Comparison of ENCODE assay signal across 8 mouse cellular contexts in the genomic region with DNA sequence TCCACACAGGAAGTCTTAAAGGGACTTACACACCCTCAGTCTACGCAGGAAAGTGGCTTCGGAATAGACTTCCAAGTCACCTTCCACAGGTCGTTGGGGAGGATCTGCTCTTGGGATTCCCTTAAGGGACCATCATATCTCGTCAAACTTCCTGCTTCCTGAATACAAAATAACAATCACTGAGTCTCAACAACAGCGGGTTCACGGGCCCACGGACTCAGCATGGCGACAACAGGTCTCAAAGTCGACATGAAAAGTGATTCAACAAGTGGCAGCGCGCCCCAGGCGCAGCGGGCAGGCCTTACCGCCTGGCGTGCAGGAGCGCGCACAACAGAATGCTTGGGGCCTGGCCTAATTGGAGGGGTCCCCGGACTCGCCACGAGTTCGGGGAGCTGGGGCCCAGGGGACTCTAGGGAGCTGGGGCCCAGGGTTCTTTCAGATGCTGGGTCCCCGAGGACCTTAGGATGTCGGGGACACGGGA. TPM values are rescaled to one million over a fixed set of nuclear protein-coding genes. Genes with fewer than 3 reads are reported as not detected.
DNase-seq lines count a peak whose midpoint lies in the region; ATAC-seq and TF ChIP-seq lines count a peak whose summit lies in the region.

No protein-coding gene starts in this region.

- TF ChIP-seq CTCF in testis, adult 2 months (IDR thresholded peaks at IDR 0.05; ENCODE audit: control insufficient read depth, insufficient read depth, insufficient replicate concordance, low read depth, low read length), result 0 out of 2 replicates have a peak, but pooled peaks have one; percentile 7
- TF ChIP-seq CTCF in midbrain, postnatal 0 days (IDR thresholded peaks at IDR 0.05), result no peak

- ATAC-seq in common myeloid progenitor, adult 5-6 weeks (replicated peaks; ENCODE audit: low read depth, poor library complexity, severe bottlenecking), result peak; percentile 10; the same call in 1 of the 2 replicates
- ATAC-seq in intestine, embryonic 14.5 days (replicated peaks; ENCODE audit: low FRiP score, low TSS enrichment, low read depth), result no peak; the same call in 1 of the 2 replicates
- ATAC-seq in liver, embryonic 11.5 days (replicated peaks; ENCODE audit: low FRiP score), result peak; percentile 39; the same call in 1 of the 2 replicates
- no peak for ATAC-seq in midbrain, postnatal 0 days (ENCODE audit: low FRiP score)

- no peaks in the 10 kb centered on the region for H3K27me3 ChIP-seq in testis, adult 2 months (ENCODE audit: control insufficient read depth, insufficient read depth, low read length)
- no peaks in the 10 kb centered on the region for H3K27me3 ChIP-seq in intestine, embryonic 14.5 days (replicated peaks; ENCODE audit: control insufficient read depth, insufficient read depth, low read length)
- H3K27me3 ChIP-seq in liver, embryonic 11.5 days (replicated peaks; ENCODE audit: control insufficient read depth, insufficient read depth, low read length), result no peaks in the 10 kb centered on the region
- no peaks in the 10 kb centered on the region for H3K27me3 ChIP-seq in midbrain, postnatal 0 days (ENCODE audit: insufficient read depth, low read length)

- WGBS in intestine, embryonic 14.5 days, result under 1% methylated on average over 24 of the region's 24 CpGs
- under 1% methylated on average over 24 of the region's 24 CpGs for WGBS in liver, embryonic 11.5 days
- under 1% methylated on average over 24 of the region's 24 CpGs for WGBS in midbrain, postnatal 0 days

- H3K9me3 ChIP-seq in intestine, embryonic 14.5 days (ENCODE audit: control insufficient read depth, low read length), result no peaks in the 10 kb centered on the region
- no peaks in the 10 kb centered on the region for H3K9me3 ChIP-seq in liver, embryonic 11.5 days (ENCODE audit: control insufficient read depth, low read length)
- H3K9me3 ChIP-seq in midbrain, postnatal 0 days (ENCODE audit: low read length), result no peaks in the 10 kb centered on the region

- H3K4me2 ChIP-seq in intestine, embryonic 14.5 days (ENCODE audit: low read length), result peak overlapping the region; percentile 90
- H3K4me2 ChIP-seq in liver, embryonic 11.5 days, result peak overlapping the region; percentile 85
- peak overlapping the region; percentile 91 for H3K4me2 ChIP-seq in midbrain, postnatal 0 days (ENCODE audit: low read depth, low read length, poor library complexity, severe bottlenecking)

- H3K9ac ChIP-seq in intestine, embryonic 14.5 days (ENCODE audit: low read length), result peak overlapping the region; percentile 89
- H3K9ac ChIP-seq in liver, embryonic 11.5 days (ENCODE audit: low read depth, low read length), result peak overlapping the region; percentile 91
- peak overlapping the region; percentile 74 for H3K9ac ChIP-seq in midbrain, postnatal 0 days (replicated peaks; ENCODE audit: low read length, poor library complexity, severe bottlenecking)

- peaks cover 5% of the 10 kb centered on the region for H3K4me1 ChIP-seq in testis, adult 2 months (ENCODE audit: control insufficient read depth, insufficient read depth, low read length)
- H3K4me1 ChIP-seq in intestine, embryonic 14.5 days (replicated peaks; ENCODE audit: control insufficient read depth, insufficient read depth, low read length), result peaks cover 14% of the 10 kb centered on the region
- H3K4me1 ChIP-seq in liver, embryonic 11.5 days (replicated peaks; ENCODE audit: control insufficient read depth, insufficient read depth, low read length), result peaks cover 18% of the 10 kb centered on the region
- H3K4me1 ChIP-seq in midbrain, postnatal 0 days (ENCODE audit: insufficient read depth, low read length), result peaks cover 5% of the 10 kb centered on the region; the same call in 1 of the 2 replicates

- no peak for DNase-seq in testis, postnatal 10 days (ENCODE audit: low spot score)
- DNase-seq in gastrocnemius, adult 18-20 months (ENCODE audit: low spot score), result peak; percentile 65
- peak; percentile 85 for DNase-seq in intestine, embryonic 14.5 days (ENCODE audit: low spot score)
- no peak for DNase-seq in liver, embryonic 11.5 days (ENCODE audit: low spot score)
- no peak for DNase-seq in midbrain, postnatal 0 days (ENCODE audit: low spot score)
- DNase-seq in thymus, postnatal 4 days, result peak; percentile 75

- no peaks in the 10 kb centered on the region for H3K36me3 ChIP-seq in testis, adult 2 months (ENCODE audit: control insufficient read depth, insufficient read depth, low read length)
- H3K36me3 ChIP-seq in intestine, embryonic 14.5 days (ENCODE audit: control insufficient read depth, insufficient read depth, low read length), result no peaks in the 10 kb centered on the region
- 0 out of 2 replicates have a peak, but pooled peaks cover 2% of the 10 kb centered on the region for H3K36me3 ChIP-seq in liver, embryonic 11.5 days (ENCODE audit: control insufficient read depth, insufficient read depth, low read length)
- H3K36me3 ChIP-seq in midbrain, postnatal 0 days (ENCODE audit: insufficient read depth, low read length), result no peaks in the 10 kb centered on the region

- H3K27ac ChIP-seq in testis, adult 2 months (ENCODE audit: control insufficient read depth, insufficient read depth, low read depth, low read length), result peak overlapping the region; percentile 92
- H3K27ac ChIP-seq in intestine, embryonic 14.5 days (ENCODE audit: low read depth), result peak overlapping the region; percentile 84
- H3K27ac ChIP-seq in liver, embryonic 11.5 days (ENCODE audit: low read depth, low read length), result peak overlapping the region; percentile 93
- peak overlapping the region; percentile 71 for H3K27ac ChIP-seq in midbrain, postnatal 0 days (ENCODE audit: low read depth, low read length)

- TF ChIP-seq POLR2A in testis, adult 2 months (IDR thresholded peaks at IDR 0.05; ENCODE audit: control insufficient read depth, low read depth, low read length), result no peak

- peak overlapping the region; percentile 92 for H3K4me3 ChIP-seq in testis, adult 2 months (ENCODE audit: control insufficient read depth, low read depth, low read length)
- H3K4me3 ChIP-seq in intestine, embryonic 14.5 days (ENCODE audit: low read depth, low read length), result peak overlapping the region; percentile 88
- peak overlapping the region; percentile 92 for H3K4me3 ChIP-seq in liver, embryonic 11.5 days (ENCODE audit: low read depth, low read length)
- peak overlapping the region; percentile 81 for H3K4me3 ChIP-seq in midbrain, postnatal 0 days (ENCODE audit: low read depth, low read length)

RNA-seq across cellular contexts. Expression of a gene that starts 0.6 kb away (rescaled TPM):
- 16.4 and 17.6 TPM in 2 replicates for polyA plus RNA-seq in testis, adult 2 months (2012; rRNA removed)
- total RNA-seq in common myeloid progenitor, adult 5-6 weeks (2017), result 18.6 and 20.8 TPM in 2 replicates
- 10 to 100 TPM; 57.4 to 66.2 TPM for total RNA-seq in gastrocnemius, adult 18-20 months (2021)
- 67.4 and 69.8 TPM in 2 replicates for polyA plus RNA-seq in intestine, embryonic 14.5 days (2014; fragmentation: Nextera tagmentation; extraction: Ambion mirVana)
- polyA plus RNA-seq in liver, embryonic 11.5 days (2014; fragmentation: Nextera tagmentation; extraction: Ambion mirVana), result 62.5 and 63.6 TPM in 2 replicates
- total RNA-seq in midbrain, postnatal 0 days (2014; rRNA removed), result 29.1 and 41.2 TPM in 2 replicates
- 27.3 and 28.0 TPM in 2 replicates for polyA plus RNA-seq in midbrain, postnatal 0 days (2015; fragmentation: Nextera tagmentation; extraction: Ambion mirVana)

RNA-seq across cellular contexts. Expression of a gene that starts 0.9 kb away (rescaled TPM):
- 23.7 and 24.9 TPM in 2 replicates for polyA plus RNA-seq in testis, adult 2 months (2012; rRNA removed)
- not detected in 2 replicates for total RNA-seq in common myeloid progenitor, adult 5-6 weeks (2017)
- total RNA-seq in gastrocnemius, adult 18-20 months (2021), result under 1 TPM; 0.34 to 0.38 TPM
- 0.27 and 0.46 TPM in 2 replicates for polyA plus RNA-seq in intestine, embryonic 14.5 days (2014; fragmentation: Nextera tagmentation; extraction: Ambion mirVana)
- polyA plus RNA-seq in liver, embryonic 11.5 days (2014; fragmentation: Nextera tagmentation; extraction: Ambion mirVana), result 0.22 and 0.27 TPM in 2 replicates
- total RNA-seq in midbrain, postnatal 0 days (2014; rRNA removed), result 1.2 TPM in 1 of 2 replicates, not detected in the other
- polyA plus RNA-seq in midbrain, postnatal 0 days (2015; fragmentation: Nextera tagmentation; extraction: Ambion mirVana), result 0.31 and 0.53 TPM in 2 replicates

RNA-seq across cellular contexts. Expression of a gene that starts 23.5 kb away (rescaled TPM):
- polyA plus RNA-seq in testis, adult 2 months (2012; rRNA removed), result 68.0 and 70.6 TPM in 2 replicates
- total RNA-seq in common myeloid progenitor, adult 5-6 weeks (2017), result 286 and 289 TPM in 2 replicates
- total RNA-seq in gastrocnemius, adult 18-20 months (2021), result 1 to 10 TPM; 5.7 to 8.1 TPM
- 214 and 230 TPM in 2 replicates for polyA plus RNA-seq in intestine, embryonic 14.5 days (2014; fragmentation: Nextera tagmentation; extraction: Ambion mirVana)
- polyA plus RNA-seq in liver, embryonic 11.5 days (2014; fragmentation: Nextera tagmentation; extraction: Ambion mirVana), result 369 and 394 TPM in 2 replicates
- total RNA-seq in midbrain, postnatal 0 days (2014; rRNA removed), result 91.2 and 99.5 TPM in 2 replicates
- polyA plus RNA-seq in midbrain, postnatal 0 days (2015; fragmentation: Nextera tagmentation; extraction: Ambion mirVana), result 119 and 126 TPM in 2 replicates

RNA-seq across cellular contexts. Expression of a gene that starts 29.1 kb away (rescaled TPM):
- polyA plus RNA-seq in testis, adult 2 months (2012; rRNA removed), result 42.6 and 42.8 TPM in 2 replicates
- 161 and 162 TPM in 2 replicates for total RNA-seq in common myeloid progenitor, adult 5-6 weeks (2017)
- 1 to 10 TPM; 1.3 to 1.7 TPM for total RNA-seq in gastrocnemius, adult 18-20 months (2021)
- 174 and 191 TPM in 2 replicates for polyA plus RNA-seq in intestine, embryonic 14.5 days (2014; fragmentation: Nextera tagmentation; extraction: Ambion mirVana)
- 229 and 255 TPM in 2 replicates for polyA plus RNA-seq in liver, embryonic 11.5 days (2014; fragmentation: Nextera tagmentation; extraction: Ambion mirVana)
- total RNA-seq in midbrain, postnatal 0 days (2014; rRNA removed), result 9.9 and 17.4 TPM in 2 replicates
- polyA plus RNA-seq in midbrain, postnatal 0 days (2015; fragmentation: Nextera tagmentation; extraction: Ambion mirVana), result 18.7 and 21.3 TPM in 2 replicates

RNA-seq across cellular contexts. Expression of a gene that starts 29.4 kb away (rescaled TPM):
- 50.6 and 56.1 TPM in 2 replicates for polyA plus RNA-seq in testis, adult 2 months (2012; rRNA removed)
- 22.2 and 24.8 TPM in 2 replicates for total RNA-seq in common myeloid progenitor, adult 5-6 weeks (2017)
- 1 to 10 TPM; 8.4 TPM for total RNA-seq in gastrocnemius, adult 18-20 months (2021)
- polyA plus RNA-seq in intestine, embryonic 14.5 days (2014; fragmentation: Nextera tagmentation; extraction: Ambion mirVana), result 39.3 and 42.4 TPM in 2 replicates
- polyA plus RNA-seq in liver, embryonic 11.5 days (2014; fragmentation: Nextera tagmentation; extraction: Ambion mirVana), result 35.7 and 38.0 TPM in 2 replicates
- total RNA-seq in midbrain, postnatal 0 days (2014; rRNA removed), result 26.0 and 29.5 TPM in 2 replicates
- polyA plus RNA-seq in midbrain, postnatal 0 days (2015; fragmentation: Nextera tagmentation; extraction: Ambion mirVana), result 17.3 and 21.4 TPM in 2 replicates

Comparison
In these comparisons a context has a peak if more than half of its experiments do, and no peak if none do; other contexts are left out.
1. DNase-seq: peak in gastrocnemius, adult 18-20 months (single experiment), intestine, embryonic 14.5 days (single experiment) and thymus, postnatal 4 days (single experiment); none in testis, postnatal 10 days (single experiment), liver, embryonic 11.5 days (single experiment) and midbrain, postnatal 0 days (single experiment).
2. ATAC-seq: peak in common myeloid progenitor, adult 5-6 weeks (single experiment) and liver, embryonic 11.5 days (single experiment); none in intestine, embryonic 14.5 days (single experiment) and midbrain, postnatal 0 days (single experiment).
3. RNA of a gene that starts 0.9 kb away (polyA plus RNA-seq): 23.7 to 24.9 TPM in testis, adult 2 months; 0.31 to 0.53 TPM in midbrain, postnatal 0 days, 0.27 to 0.46 TPM in intestine, embryonic 14.5 days and 0.22 to 0.27 TPM in liver, embryonic 11.5 days; every median in the first group is over 10 times any median in the second.
4. Peak in every context shown above with its lines, with median percentiles within 50 percentile points of each other: H3K27ac ChIP-seq, H3K4me3 ChIP-seq, H3K4me2 ChIP-seq and H3K9ac ChIP-seq.